Mouse (Mus musculus) brain, embryonic 14.5 days (tissue): Measurements from ENCODE around the gene Smc1b.

Experiments
- CTCF ChIP-seq: fragments of 200-500 bp; IDR thresholded peaks from 2 replicates; pipeline ENCODE4 v1.5.1; 2012; ENCODE audit warnings: inconsistent platforms, mild to moderate bottlenecking, moderate library complexity, borderline replicate concordance; ENCODE audit not compliant: insufficient read depth, insufficient read length; ENCODE audit errors: extremely low read depth
- POLR2A ChIP-seq: fragments of 200-500 bp; IDR thresholded peaks from 2 replicates; pipeline ENCODE4 v1.6.1; 2012; ENCODE audit warnings: mild to moderate bottlenecking, inconsistent platforms, borderline replicate concordance; ENCODE audit not compliant: poor library complexity, insufficient read depth, insufficient read length, severe bottlenecking; ENCODE audit errors: extremely low read depth

- TF ChIP-seq CTCF (no peak), POLR2A (no peak)
These were observed 31.2 kb upstream of the Smc1b start for GRCm38 (mm10) chr15:85162693-85163663.
